Mouse (Mus musculus): ENCODE results near the gene Gsdma3.

DNA sequence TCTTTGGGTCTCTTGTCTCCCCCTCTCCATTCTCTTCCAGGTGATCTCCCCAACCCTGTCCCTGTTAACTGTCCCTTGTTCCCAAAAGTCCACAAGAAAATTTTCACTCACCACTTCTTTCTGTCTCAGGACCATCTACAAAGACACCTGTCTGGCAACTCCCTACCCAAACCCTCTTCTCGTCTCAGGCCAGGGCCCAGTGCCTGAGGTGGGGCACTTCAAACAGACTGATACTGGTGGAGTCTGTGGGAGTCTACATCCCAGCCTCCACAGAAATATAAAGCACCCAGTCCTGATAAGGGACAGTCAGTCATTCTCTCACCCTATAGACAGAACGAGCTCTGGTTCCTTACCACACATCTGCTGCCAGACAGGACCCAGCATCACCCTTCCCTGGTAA, 20.3 kb downstream of the Gsdma3 start, which contains the start of gene Gsdma2:
- TF ChIP-seq CTCF (IDR thresholded peaks at IDR 0.05; ENCODE audit: control insufficient read depth, insufficient read depth, insufficient read length) (no peak), MAX (IDR thresholded peaks at IDR 0.05) (no peak), MYOD1 (IDR thresholded peaks at IDR 0.05; ENCODE audit: control insufficient read depth, insufficient read length, low read depth) (no peak), CEBPB (IDR thresholded peaks at IDR 0.05; ENCODE audit: low read depth) (no peak), USF1 (IDR thresholded peaks at IDR 0.05; ENCODE audit: low read depth) (no peak)
